Mouse (Mus musculus) heart, adult 18-20 months (tissue): ENCODE results near the gene Abca3. TPM values are rescaled to one million over a fixed set of nuclear protein-coding genes. Genes with fewer than 3 reads are reported as not detected.
"Not testable (repeated sequence)": the region's sequence is repeated elsewhere in the genome, so short reads cannot be mapped to it uniquely, and the experiment has no call there.

Experiments
- DNase-seq, 2 experiments: peaks; one replicate each; pipeline ENCODE4 v3.0.0; 2021 to 2022; ENCODE audit warnings: mixed read lengths in 1 of 2
- total RNA-seq, 2 experiments: library from RNA; stranded (reverse); gene quantifications; 2 replicates each; pipeline ENCODE4 v1.2.3; 2021

Gene Abca3
- total RNA-seq, 2 experiments from 2014 or later, result 11.1 to 13.1 TPM

DNA sequence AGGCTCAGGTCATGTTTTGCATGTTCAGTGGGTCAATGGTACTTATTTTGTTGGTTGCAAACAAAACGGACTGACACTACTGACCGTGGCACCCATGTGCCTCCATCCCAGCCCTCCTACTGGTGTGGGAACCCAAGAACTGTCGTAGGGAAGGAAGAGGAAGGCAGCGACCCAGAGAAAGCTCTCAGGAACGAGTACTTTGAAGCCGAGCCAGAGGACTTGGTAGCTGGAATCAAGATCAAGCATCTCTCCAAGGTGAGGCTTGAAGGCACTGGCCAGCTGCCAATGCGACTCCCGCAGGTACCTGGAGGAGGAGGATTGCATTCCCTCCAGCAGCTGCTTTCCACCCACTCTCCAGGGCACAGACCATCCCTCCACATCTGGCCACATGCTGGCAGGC is 32.0 kb downstream of the Abca3 start:
- DNase-seq, result no peak

DNA sequence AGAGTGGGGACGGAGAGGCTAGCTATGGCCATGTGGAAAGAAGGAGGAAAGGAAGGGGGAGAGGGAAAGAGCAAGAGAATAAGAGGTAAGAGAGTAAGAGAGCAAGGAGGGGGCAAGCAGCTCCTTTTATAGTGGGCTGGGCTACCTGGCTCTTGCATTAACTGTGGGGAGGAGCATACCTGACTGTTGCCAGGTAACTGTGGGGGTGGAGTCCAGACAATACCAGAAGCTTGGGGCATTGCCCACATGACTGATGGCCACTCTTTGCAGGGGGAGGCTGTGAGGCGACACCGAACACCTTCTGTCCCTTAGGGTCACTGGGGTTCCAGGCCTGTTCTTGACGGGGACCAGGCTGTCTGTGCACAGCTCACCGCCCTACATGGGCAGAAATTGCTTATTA is 37.0 kb downstream of the Abca3 start:
- DNase-seq, result no peak

DNA sequence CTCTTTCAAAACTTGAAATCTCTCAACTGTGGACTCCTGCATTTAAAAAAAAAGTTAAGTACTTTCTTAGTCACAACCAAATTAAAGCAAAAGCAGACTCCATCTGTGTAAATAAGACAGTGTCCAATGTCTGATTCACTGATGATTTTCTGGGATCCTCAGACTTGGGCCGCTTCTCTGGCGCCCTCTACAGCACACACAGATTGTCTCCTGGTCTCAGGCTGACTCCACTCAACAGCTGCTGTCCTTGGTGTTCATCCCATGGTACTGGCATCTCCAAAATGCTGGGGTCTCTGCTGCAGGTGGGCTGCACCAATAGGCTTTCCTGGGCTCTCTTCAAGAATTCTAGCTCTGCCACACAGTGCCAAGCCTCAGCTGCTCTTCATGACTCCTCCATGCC is 38.1 kb downstream of the Abca3 start:
- DNase-seq, result peak; percentile 44 to 70

DNA sequence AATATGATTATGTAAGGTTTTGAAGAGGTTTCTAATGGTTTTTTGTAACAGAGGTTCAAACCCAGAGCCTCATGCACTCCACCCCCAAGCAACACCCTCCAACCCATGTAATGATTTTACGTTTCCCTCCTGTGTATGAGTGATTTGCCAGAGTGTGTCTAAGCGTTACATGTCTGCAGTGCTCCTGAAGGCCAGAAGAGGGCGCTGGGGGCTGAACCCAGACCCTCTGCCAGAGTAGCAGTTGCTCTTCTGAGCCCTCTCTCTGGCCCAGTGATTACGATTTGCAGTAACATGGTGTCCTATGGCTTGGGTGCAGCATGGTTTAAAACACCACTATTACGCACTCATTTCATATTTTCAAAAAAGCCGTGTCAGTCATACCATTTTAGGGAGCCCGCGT is 39.4 kb downstream of the Abca3 start:
- no peak for DNase-seq

GRCm38 (mm10) chr17:24393527-24393926 is 41.8 kb downstream of the Abca3 start:
- no peak for DNase-seq

- DNase-seq, result peak in 1 of 2 experiments; percentile 18
Measured at GRCm38 (mm10) chr17:24394456-24394855, 42.7 kb downstream of the Abca3 start.

- no peak for DNase-seq
Measured at GRCm38 (mm10) chr17:24402371-24402770, 50.6 kb downstream of the Abca3 start.

DNA sequence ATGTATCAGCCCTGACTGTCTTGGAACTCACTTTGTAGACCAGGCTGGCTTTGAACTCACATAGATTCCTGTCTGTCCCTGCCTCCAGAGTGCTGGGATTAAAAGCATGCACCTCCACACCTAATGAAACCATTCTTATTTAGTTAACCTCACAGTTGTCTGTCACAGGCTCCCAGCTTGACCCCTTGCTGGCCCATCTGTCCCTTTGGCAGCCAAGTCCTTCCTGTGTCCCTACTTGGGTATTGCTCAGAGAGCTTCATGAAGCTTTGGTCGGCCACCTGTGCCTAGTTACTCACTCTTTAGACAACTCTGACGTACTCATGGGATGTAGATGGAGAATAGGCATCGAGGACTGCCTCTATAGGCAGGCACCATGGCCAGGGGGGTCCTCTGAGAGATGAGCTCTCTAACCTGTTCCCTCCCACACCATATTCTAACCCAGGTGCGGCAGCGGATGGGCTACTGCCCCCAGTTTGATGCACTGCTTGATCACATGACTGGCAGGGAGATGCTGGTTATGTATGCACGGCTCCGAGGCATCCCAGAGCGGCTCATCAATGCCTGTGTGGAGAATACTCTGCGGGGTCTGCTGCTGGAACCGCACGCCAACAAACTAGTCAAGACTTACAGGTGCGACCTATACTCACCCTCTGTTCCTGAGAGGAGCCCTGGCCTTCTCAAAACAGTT is 55.5 kb downstream of the Abca3 start:
- no peak for DNase-seq

- DNase-seq, result peak in 1 of 2 experiments; percentile 31
Measured at GRCm38 (mm10) chr17:24413557-24414211, 61.9 kb downstream of the Abca3 start.

DNA sequence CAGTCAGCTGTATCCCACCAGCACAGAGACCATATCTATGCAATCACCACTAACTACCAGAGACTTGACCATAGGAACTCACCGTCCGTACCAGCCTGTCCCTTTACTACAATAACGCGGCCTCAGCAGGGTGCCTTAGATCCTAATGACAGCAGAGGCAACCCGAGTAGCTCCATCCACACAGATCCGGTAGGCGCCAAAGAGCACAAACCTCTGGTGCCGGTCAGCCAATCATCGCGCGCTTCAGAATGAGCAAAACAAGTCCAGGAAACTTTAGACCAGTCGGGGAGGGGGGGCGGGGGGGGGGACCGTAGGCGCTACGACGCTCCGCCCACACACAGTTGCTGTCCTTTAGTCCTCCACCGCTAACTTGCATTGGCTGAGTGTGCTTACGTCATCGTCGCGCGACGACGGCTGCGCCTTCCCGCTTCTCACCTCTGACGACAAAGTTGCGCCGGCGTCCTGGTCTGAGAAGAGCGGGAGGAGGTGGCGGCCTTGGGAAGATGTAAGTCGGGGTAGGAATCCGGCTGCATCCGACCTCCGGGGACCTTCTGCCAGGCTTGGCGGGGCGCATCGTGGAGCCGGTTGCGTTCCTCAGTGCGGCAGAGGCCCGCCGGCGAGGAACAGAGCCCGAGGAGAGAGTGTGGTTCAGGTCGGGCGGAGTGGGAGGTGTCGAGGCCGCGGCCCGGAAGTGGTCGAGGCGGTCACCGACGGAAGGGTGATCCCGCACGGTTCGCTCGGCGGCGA is 62.7 kb downstream of the Abca3 start, which contains the start of gene Rnps1:
Gene Rnps1, plus strand, starts transcription at position 336 of the 747 bp plus-strand sequence.
- DNase-seq, result peak; percentile 95

- no peak for DNase-seq
Measured at GRCm38 (mm10) chr17:24415011-24415410, 63.3 kb downstream of the Abca3 start.

GRCm38 (mm10) chr17:24416051-24416652 is 64.4 kb downstream of the Abca3 start:
- no peak for DNase-seq

DNA sequence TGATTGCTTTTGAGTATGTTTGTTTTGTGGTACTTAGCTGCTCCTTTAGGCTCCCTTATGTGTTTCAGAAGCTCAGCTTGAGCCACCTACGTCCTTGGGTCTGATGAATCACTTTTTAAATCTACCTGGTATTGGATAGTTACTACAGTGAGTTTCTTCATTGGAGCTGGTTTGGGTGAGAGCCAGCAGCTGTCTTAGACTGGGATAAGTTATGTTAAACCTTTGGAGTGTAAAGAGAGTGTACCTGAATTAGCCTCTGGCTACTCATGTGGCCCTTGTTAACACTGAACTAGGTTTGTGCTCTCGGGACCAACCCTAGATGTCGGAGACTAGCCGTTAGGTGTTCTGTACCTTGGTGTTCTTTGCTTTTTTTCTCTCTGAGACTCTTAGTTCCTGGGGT is 71.4 kb downstream of the Abca3 start:
- DNase-seq, result no peak

DNA sequence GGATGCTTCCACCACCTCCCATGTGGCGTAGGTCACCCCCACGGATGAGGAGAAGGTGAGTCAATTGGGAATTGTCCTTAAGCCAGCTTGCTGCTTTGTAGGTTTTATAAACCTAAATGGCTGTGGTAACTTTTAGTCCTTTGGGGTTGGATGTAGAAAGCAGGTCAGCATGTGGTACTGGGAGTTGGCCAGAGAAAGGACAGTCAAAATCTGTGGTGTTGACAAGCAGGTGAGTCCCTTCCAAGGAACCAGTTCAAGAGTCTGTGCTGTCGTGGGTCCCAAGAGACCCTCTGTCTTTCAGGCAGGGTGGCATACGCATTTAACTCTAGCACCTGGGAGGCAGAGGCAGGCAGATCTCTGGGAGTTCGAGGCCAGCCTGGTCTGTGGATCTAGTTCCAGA is 72.7 kb downstream of the Abca3 start:
- DNase-seq, result no peak

- not testable (repeated sequence) for DNase-seq
Measured at GRCm38 (mm10) chr17:24425326-24425725, 73.6 kb downstream of the Abca3 start.

- no peak for DNase-seq
Measured at GRCm38 (mm10) chr17:24425905-24426304, 74.2 kb downstream of the Abca3 start.

- peak; percentile 96 to 98 for DNase-seq
Measured at GRCm38 (mm10) chr17:24426471-24427169, 74.9 kb downstream of the Abca3 start, which contains the start of gene Eci1. Gene Eci1 (plus strand): TSS chr17:24426641.

DNA sequence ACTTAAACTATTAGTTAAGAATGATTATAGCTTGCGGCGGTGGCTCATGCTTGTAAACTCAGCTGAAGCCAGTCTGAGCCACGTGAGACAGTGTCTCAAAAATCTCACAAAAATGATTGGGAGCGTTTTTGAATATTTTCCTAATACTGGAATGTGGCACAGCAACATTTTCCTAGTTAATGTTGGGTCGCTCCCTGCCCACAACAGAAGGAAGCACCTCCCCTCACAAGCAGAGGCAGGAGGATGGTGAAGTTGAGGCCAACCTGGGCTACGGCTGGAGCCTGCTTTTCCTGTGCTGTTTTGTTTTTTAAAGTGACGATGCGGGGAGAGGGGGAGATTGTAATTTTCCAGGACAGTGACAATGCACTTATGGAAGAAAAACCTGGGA is 75.4 kb downstream of the Abca3 start:
- peak in 1 of 2 experiments; percentile 46 for DNase-seq

DNA sequence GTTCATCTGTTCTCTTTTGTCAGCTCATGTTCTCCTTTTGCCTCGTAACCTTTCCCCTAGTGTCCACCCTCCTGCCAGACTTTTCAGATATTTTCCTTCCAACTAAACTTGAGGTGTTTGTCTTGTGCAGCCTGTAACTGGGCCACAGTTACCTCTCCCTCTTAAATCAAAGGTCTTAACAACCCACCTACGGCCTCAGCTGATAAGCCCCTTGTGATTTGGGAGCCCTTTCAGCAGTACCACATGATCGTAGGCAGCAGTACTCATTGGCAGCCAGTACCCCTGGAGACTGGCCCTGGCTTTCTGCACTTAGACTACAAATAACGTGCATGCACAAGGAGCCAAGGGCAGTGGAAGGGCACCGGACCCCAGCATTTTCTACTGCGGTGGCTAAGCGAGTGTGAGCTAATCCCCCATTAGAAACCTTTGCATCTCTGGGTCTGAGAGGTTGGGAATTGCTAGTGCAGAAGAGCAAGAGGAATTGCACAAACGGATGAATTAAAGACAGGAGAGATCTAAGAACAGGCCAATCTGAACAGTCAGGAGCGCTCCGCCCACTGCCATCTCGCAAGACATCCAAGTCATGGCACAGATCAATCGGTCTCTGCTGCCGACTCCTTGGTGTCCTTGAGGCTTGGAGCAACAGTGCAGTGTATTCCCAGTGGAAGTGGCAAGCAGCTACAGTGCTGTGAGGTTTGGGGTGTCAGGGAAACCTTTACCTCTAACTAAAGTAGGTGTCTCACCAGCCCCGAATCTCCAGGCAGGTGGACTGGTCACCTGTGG is 77.6 kb downstream of the Abca3 start:
- DNase-seq, result peak; percentile 70 to 81

DNA sequence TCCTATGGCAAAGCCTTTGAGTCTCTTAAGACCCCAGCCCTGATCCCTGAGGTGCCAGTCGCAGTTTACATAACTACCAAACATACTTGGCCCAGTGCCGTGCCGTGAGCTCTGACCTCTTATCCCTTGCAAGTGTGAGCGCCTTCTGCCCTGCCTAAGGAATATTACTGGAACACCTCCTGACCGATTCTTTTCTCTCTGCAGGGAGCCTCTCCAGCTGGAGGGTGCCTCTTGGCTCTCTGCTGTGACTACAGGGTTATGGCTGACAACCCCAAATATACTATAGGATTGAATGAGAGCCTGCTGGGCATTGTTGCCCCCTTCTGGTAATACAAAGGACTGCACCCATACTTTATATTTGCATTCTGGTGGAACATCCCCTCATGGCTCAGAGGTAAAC is 85.3 kb downstream of the Abca3 start:
- DNase-seq, result peak in 1 of 2 experiments; percentile 49

GRCm38 (mm10) chr17:24440377-24440776 is 88.6 kb downstream of the Abca3 start:
- DNase-seq, result no peak
